Mouse (Mus musculus) forebrain, postnatal 0 days (tissue): ENCODE data around the gene Aco2. TPM values are rescaled to one million over a fixed set of nuclear protein-coding genes. Genes with fewer than 3 reads are reported as not detected.

Experiments used
- ATAC-seq: fragments of 200-750 bp; cut with Nextera tagmentation; 2 replicates; pipeline ENCODE4 v1.8.0; 2017; ENCODE audit warnings: mild to moderate bottlenecking, moderate library complexity
- DNase-seq: peaks from one replicate; pipeline ENCODE4 v3.0.0-alpha.2; 2015
- H3K27ac ChIP-seq: fragments of 300-500 bp; sonication (generic); 2 replicates; pipeline ENCODE4 v1.5.1; 2014; ENCODE audit warnings: low read depth, mild to moderate bottlenecking, antibody characterized with exemption, low read length, moderate library complexity, mixed read lengths
- H3K27me3 ChIP-seq: fragments of 300-500 bp; sonication (generic); 2 replicates; pipeline ENCODE4 v1.6.1; 2014; ENCODE audit warnings: mild to moderate bottlenecking, low read length, mixed read lengths; ENCODE audit not compliant: insufficient read depth
- H3K36me3 ChIP-seq: fragments of 300-500 bp; sonication (generic); 2 replicates; pipeline ENCODE4 v1.6.1; 2014; ENCODE audit warnings: mild to moderate bottlenecking, moderate library complexity; ENCODE audit not compliant: insufficient read depth
- H3K4me1 ChIP-seq: fragments of 300-500 bp; sonication (generic); 2 replicates; pipeline ENCODE4 v1.6.1; 2014; ENCODE audit warnings: antibody characterized with exemption; ENCODE audit not compliant: insufficient read depth
- H3K4me2 ChIP-seq: fragments of 300-500 bp; sonication (generic); 2 replicates; pipeline ENCODE4 v1.6.1; 2014; ENCODE audit warnings: low read depth, mild to moderate bottlenecking, moderate library complexity
- H3K4me3 ChIP-seq: fragments of 300-500 bp; sonication (generic); 2 replicates; pipeline ENCODE4 v1.5.1; 2014; ENCODE audit warnings: low read depth, low read length, mixed read lengths
- H3K9ac ChIP-seq: fragments of 300-500 bp; sonication (generic); 2 replicates; pipeline ENCODE4 v1.6.1; 2014; ENCODE audit warnings: mild to moderate bottlenecking
- H3K9me3 ChIP-seq: fragments of 300-500 bp; sonication (generic); 2 replicates; pipeline ENCODE4 v1.6.1; 2016; ENCODE audit warnings: low read length
- CTCF ChIP-seq: sonication (generic); IDR thresholded peaks from 2 replicates; pipeline ENCODE4 v1.5.1; 2016; ENCODE audit warnings: antibody characterized with exemption, control low read depth, low read depth
- whole genome bisulfite sequencing: fragments of 180-500 bp; shearing (Covaris S2); extraction: QIAGEN DNeasy Blood & Tissue Kit; methylation state at CpG from one replicate; pipeline ENCODE4 v1.1.7; 2014; 5-methylcytosine and 5-hydroxymethylcytosine counted together
- polyA plus RNA-seq: library from polyadenylated mRNA; unstranded; fragments of >200 nt; fragmentation: Nextera tagmentation; extraction: Ambion mirVana; gene quantifications from 2 replicates; pipeline ENCODE4 v1.2.1, GENCODE M21; 2015
- total RNA-seq: library from RNA; depleted of rRNA; stranded (reverse); fragments of >200 nt; gene quantifications from 2 replicates; pipeline ENCODE4 v1.2.3, GENCODE M21; 2014; rRNA removed

Aco2 gene
- 354 and 357 TPM in 2 replicates for total RNA-seq
- polyA plus RNA-seq = 234 and 251 TPM in 2 replicates

DNA sequence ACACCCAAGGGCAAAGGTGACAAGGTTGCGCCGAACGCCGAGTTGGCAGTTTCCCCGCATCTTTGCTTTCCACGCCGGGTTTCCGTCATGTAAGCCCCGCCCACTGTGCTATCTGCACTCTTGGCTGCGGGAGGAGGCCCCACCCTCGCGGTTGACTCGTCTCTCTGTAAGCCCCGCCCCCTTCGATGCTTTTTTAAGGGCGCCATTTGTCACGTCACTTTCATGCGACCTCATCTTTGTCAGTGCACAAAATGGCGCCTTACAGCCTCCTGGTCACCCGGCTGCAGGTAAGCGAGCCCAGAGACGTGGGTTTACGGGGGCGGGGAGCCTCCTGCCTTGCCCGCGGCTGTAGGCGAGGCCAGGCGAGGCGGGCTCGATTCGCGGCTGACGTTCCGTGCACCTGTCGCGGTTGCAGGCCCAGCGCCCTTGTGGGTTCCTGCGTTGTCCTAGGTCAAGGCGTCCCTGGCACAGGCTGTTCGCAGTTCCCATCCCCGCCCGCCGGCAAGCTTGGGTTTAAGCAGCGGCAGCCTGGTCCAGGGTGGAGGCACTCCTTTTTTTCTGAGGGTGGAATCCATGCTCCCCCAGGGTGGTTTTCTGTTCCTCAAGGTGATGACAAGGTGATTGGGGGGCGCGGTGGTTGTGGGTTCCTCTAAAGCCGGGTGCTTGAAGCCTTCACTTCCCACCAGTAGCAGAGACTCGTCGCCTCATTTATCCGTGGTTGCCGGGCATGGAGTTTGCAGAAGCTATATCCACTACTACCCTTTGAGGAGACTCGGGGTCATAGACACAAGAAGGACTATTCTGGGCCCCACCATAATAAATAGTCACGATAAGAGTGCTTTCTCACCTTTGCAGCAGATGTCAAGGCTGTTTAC is at the start of gene Aco2:
Gene Aco2 (plus strand): TSS at position 48 of the 875 bp plus-strand sequence.
- under 1% methylated on average over 53 of the region's 53 CpGs for WGBS
- ATAC-seq = peak; percentile 89
- no peaks in the 10 kb centered on the region for H3K27me3 ChIP-seq
- H3K4me1 ChIP-seq = no peaks in the 10 kb centered on the region
- TF ChIP-seq CTCF = no peak
- H3K9ac ChIP-seq = peak within 1 kb of the TSS; percentile 69
- peak; percentile 100 for DNase-seq
- no peaks in the 10 kb centered on the region for H3K9me3 ChIP-seq
- H3K4me2 ChIP-seq = peak within 1 kb of the TSS; percentile 67
- H3K27ac ChIP-seq = peak within 1 kb of the TSS; percentile 98
- peak within 1 kb of the TSS; percentile 54 for H3K4me3 ChIP-seq
- peaks cover 30% of the 10 kb centered on the region for H3K36me3 ChIP-seq

DNA sequence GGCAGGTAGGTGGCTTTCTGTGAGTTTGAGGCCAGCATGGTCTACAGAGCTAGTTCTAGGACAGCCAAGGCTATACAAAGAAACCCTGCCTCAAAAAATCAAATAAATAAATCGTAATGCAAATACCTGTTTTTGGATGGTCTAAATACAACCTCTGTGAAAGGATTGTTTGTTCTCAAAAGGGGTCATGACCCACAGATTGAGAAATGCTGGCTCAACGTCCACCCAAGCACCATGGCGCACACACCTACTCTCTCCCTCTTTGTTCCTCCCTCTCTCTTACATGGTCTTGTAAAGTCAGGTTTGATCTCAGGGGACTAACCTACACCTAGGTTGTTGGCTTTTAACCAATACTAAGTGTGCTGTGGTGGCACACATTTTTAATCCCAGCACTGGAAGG is 49.5 kb upstream of the Aco2 start:
- ATAC-seq (no peak), DNase-seq (no peak)
- H3K27ac ChIP-seq = no peak overlapping the region
- TF ChIP-seq CTCF = no peak
- H3K4me3 ChIP-seq = no peak overlapping the region
- no peaks in the 10 kb centered on the region for H3K27me3 ChIP-seq
- no peak overlapping the region for H3K4me2 ChIP-seq
- WGBS = 91% methylated on average over 3 of the region's 3 CpGs
- no peaks in the 10 kb centered on the region for H3K4me1 ChIP-seq
- H3K36me3 ChIP-seq = peaks cover 89% of the 10 kb centered on the region
- no peaks in the 10 kb centered on the region for H3K9me3 ChIP-seq
- no peak overlapping the region for H3K9ac ChIP-seq

GRCm38 (mm10) chr15:81824832-81825231 is 47.3 kb upstream of the Aco2 start:
- ATAC-seq = no peak
- DNase-seq = no peak
- 79% methylated on average over 3 of the region's 3 CpGs for WGBS

DNA sequence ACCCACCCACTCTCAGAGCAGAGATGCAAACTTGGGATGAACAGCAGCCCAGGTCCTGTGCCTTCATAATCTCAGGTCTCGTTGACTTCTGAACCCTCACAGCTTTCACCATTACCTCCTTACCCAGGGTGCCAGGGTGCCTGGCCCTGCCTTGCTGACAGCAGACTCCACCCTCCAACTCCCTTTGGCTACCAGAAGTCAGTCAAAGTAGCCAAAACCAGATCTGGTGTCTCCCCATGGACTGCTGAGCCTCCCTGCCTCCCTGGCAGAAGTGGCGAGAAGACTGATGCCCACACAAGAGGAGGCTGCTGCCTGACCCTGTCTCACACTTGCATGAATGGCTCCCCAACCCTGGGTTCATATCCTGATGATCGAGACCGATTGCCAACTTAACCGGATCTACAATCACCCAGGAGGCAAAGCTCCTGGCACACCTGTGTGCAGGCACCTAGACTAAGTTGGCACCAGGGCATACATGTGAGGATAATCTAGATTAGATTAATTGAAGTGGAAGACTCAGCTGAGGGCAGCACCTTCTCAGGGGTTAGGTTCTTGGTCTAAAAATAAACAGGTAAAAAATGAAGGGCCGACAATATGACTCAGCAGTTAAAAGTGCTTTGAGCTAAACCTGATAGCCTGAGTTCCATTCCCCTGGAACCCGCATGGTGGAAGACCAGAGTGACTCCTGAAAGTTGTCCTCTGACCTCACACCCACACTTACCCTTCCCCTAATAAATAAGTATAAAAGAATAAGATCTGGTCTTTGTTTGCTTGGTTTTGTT is 43.5 kb upstream of the Aco2 start:
- no peak overlapping the region for H3K4me3 ChIP-seq
- ATAC-seq (no peak), DNase-seq (no peak)
- H3K9me3 ChIP-seq = no peaks in the 10 kb centered on the region
- TF ChIP-seq CTCF = no peak
- no peak overlapping the region for H3K27ac ChIP-seq
- 88% methylated on average over 7 of the region's 7 CpGs for WGBS
- H3K27me3 ChIP-seq = no peaks in the 10 kb centered on the region
- no peak overlapping the region for H3K4me2 ChIP-seq
- H3K4me1 ChIP-seq = no peaks in the 10 kb centered on the region
- peaks cover 51% of the 10 kb centered on the region for H3K36me3 ChIP-seq
- no peak overlapping the region for H3K9ac ChIP-seq

More at GRCm38 (mm10) chr15:81824832-81825231, 47.3 kb upstream of the Aco2 start:
- no peak overlapping the region for H3K4me2 ChIP-seq
- H3K27ac ChIP-seq = no peak overlapping the region
- H3K9me3 ChIP-seq = no peaks in the 10 kb centered on the region
- H3K27me3 ChIP-seq = no peaks in the 10 kb centered on the region
- no peak for TF ChIP-seq CTCF
- H3K4me3 ChIP-seq = no peak overlapping the region
- H3K9ac ChIP-seq = no peak overlapping the region
- H3K36me3 ChIP-seq = peaks cover 84% of the 10 kb centered on the region
- no peaks in the 10 kb centered on the region for H3K4me1 ChIP-seq

DNA sequence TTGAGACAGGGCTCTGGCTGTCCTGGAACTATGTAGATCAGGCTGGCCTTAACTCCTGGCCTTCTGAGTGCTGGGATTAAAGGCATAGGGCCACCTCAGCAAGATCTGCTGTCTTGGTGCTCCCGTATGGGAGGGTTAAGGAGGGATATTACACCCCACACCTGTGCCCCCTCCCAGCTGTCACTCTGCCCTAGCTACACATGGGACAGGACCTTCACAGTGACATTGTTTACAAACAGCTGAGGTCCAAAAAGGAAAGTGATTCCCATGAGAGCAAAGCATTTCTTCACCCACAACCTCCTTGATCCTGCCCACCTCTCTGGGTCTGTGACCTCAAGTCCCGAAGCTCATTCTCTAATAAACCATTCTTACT is 42.9 kb upstream of the Aco2 start:
- no peak overlapping the region for H3K4me3 ChIP-seq
- ATAC-seq (no peak), DNase-seq (no peak)
- H3K27ac ChIP-seq = no peak overlapping the region
- peaks cover 45% of the 10 kb centered on the region for H3K36me3 ChIP-seq
- WGBS = 62% methylated on average over 2 of the region's 2 CpGs
- H3K4me1 ChIP-seq = no peaks in the 10 kb centered on the region
- no peak overlapping the region for H3K4me2 ChIP-seq
- no peak overlapping the region for H3K9ac ChIP-seq
- no peaks in the 10 kb centered on the region for H3K27me3 ChIP-seq
- no peak for TF ChIP-seq CTCF
- H3K9me3 ChIP-seq = no peaks in the 10 kb centered on the region

GRCm38 (mm10) chr15:81830530-81830929 is 41.6 kb upstream of the Aco2 start:
- Histone ChIP-seq H3K4me2 (no peak overlapping the region), H3K27me3 (no peaks in the 10 kb centered on the region), H3K27ac (no peak overlapping the region), H3K4me1 (no peaks in the 10 kb centered on the region), H3K9ac (no peak overlapping the region), H3K36me3 (peaks cover 32% of the 10 kb centered on the region), H3K4me3 (no peak overlapping the region), H3K9me3 (no peaks in the 10 kb centered on the region)
- DNase-seq (no peak), ATAC-seq (no peak)
- no peak for TF ChIP-seq CTCF
- 88% methylated on average over 4 of the region's 4 CpGs for WGBS
